Mouse (Mus musculus) CH12.LX (cell line): ENCODE data around the gene Phf21a.

ENCODE experiments used
- CTCF ChIP-seq, 2 experiments: IDR thresholded peaks in 1 of 2; conservative IDR thresholded peaks in 1 of 2; 2 replicates each; pipeline ENCODE4 v1.5.1; 2011 to 2012; ENCODE audit warnings: low read depth in 2 of 2, low read length in 2 of 2, improper control_type of control experiment in 1 of 2, inconsistent platforms in 1 of 2, mild to moderate bottlenecking in 1 of 2, moderate library complexity in 1 of 2
- E2F4 ChIP-seq: IDR thresholded peaks from 2 replicates; pipeline ENCODE4 v1.6.1; 2011; ENCODE audit warnings: low read depth, low read length, improper control_type of control experiment; ENCODE audit not compliant: insufficient replicate concordance
- ELF1 ChIP-seq: IDR thresholded peaks from 2 replicates; pipeline ENCODE4 v1.6.1; 2014; ENCODE audit warnings: low read depth, mild to moderate bottlenecking, inconsistent platforms, low read length, improper control_type of control experiment
- EP300 ChIP-seq: IDR thresholded peaks from 2 replicates; pipeline ENCODE4 v1.6.1; 2011; ENCODE audit warnings: low read length, improper control_type of control experiment
- JUND ChIP-seq: conservative IDR thresholded peaks from 2 replicates; pipeline ENCODE4 v1.6.1; 2011; ENCODE audit warnings: low read depth, low read length, improper control_type of control experiment
- MYC ChIP-seq: IDR thresholded peaks from 2 replicates; pipeline ENCODE4 v1.6.1; 2011; ENCODE audit warnings: low read depth, mild to moderate bottlenecking, improper control_type of control experiment, low read length
- NELFE ChIP-seq: IDR thresholded peaks from 2 replicates; pipeline ENCODE4 v1.6.1; 2011; ENCODE audit warnings: low read depth, low read length, improper control_type of control experiment
- POLR2A ChIP-seq: IDR thresholded peaks from 2 replicates; pipeline ENCODE4 v1.6.1; 2011; ENCODE audit warnings: low read depth, mild to moderate bottlenecking, improper control_type of control experiment, low read length
- UBTF ChIP-seq: IDR thresholded peaks from 2 replicates; pipeline ENCODE4 v1.6.1; 2012; ENCODE audit warnings: low read depth, mild to moderate bottlenecking, inconsistent platforms, low read length, improper control_type of control experiment, moderate library complexity
- USF1 ChIP-seq: IDR thresholded peaks from 2 replicates; pipeline ENCODE4 v1.6.1; 2014; ENCODE audit warnings: low read depth, mild to moderate bottlenecking, inconsistent platforms, low read length, improper control_type of control experiment

GRCm38 (mm10) chr2:92392318-92393264, 299.7 kb downstream of the Phf21a start:
- TF ChIP-seq NELFE (no peak), CTCF (conservative IDR thresholded peaks at IDR 0.05 in 1 of 2, IDR thresholded peaks at IDR 0.05 in 1 of 2; ENCODE audit: low read depth in 2 of 2, low read length in 2 of 2) (no peak), USF1 (no peak), EP300 (no peak), POLR2A (no peak; the same call in 1 of the 2 replicates), ELF1 (peak; percentile 84), MYC (no peak), JUND (no peak), UBTF (no peak), E2F4 (no peak)
